Comparison of ENCODE assay signal across 8 mouse cellular contexts in the genomic region with DNA sequence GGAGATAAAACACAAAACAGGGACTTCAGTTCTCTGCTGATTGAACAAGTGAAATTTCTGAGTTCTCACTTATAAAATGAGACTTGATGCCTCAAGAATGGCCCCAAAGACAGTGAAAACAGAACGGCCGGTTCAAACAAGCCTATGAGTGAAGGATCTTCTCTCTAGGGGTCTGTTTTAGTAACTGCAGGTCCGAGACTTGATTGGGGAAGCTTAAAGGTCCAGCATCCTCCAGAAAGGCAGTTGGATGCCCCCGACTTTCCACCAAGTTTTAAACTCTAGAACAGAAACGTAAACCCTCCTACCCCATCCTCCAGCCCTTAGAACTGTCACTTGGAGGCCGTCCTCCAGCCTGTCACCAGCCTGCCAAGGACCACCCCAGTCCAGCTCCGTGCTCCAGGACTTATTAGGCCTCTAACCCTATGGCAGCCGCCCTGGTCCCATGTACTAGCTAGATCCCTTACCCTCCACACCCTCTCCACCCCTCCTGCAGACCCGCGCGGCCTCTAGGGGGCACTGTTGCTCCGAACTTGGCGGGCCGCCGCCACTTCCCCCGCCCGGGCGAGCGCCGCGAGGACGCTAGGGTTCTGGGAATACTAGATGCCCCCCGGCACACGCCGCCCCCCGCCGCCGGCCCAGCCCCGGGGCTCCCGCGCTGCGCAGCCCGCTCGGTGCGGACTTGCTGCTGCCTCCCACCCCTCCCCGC. TPM values are rescaled to one million over a fixed set of nuclear protein-coding genes. Genes with fewer than 3 reads are reported as not detected.
DNase-seq lines count a peak whose midpoint lies in the region; ATAC-seq lines count a peak whose summit lies in the region.

No protein-coding gene starts in this region.

- peak overlapping the region; percentile 79 for H3K9ac ChIP-seq in intestine, embryonic 16.5 days (ENCODE audit: low read depth, low read length)

- peak; percentile 98 for DNase-seq in adrenal gland, adult 2 months
- peak; percentile 96 for DNase-seq in embryo, embryonic 11 days
- peak; percentile 96 to 97 for DNase-seq in gastrocnemius, postnatal 36 days
- DNase-seq in left cerebral cortex, postnatal 36 days (ENCODE audit: low spot score in 2 of 2): peak; percentile 93 to 95
- DNase-seq in midbrain, embryonic 10.5 days (ENCODE audit: low spot score): peak; percentile 99
- DNase-seq in right cerebral cortex, postnatal 36 days (ENCODE audit: low spot score in 2 of 2): peak; percentile 80 to 86
- peak; percentile 93 for DNase-seq in yolk sac, embryonic 10.5 days (ENCODE audit: low spot score)

- H3K4me3 ChIP-seq in intestine, embryonic 16.5 days (ENCODE audit: low read length): peak overlapping the region; percentile 50
- peak overlapping the region; percentile 69 for H3K4me3 ChIP-seq in midbrain, embryonic 10.5 days

- ATAC-seq in intestine, embryonic 16.5 days: peak; percentile 89

- 3% methylated on average over 36 of the region's 36 CpGs for WGBS in intestine, embryonic 16.5 days
- 1% methylated on average over 36 of the region's 36 CpGs for WGBS in midbrain, embryonic 10.5 days

- intact Hi-C loops in gastrocnemius, postnatal 36 days (cut with DNase I): loop anchor here (1.0 to 5.0 kb wide), 4 partner anchors 86 to 324 kb away; no protein-coding TSS in a partner anchor
- intact Hi-C loops in left cerebral cortex, postnatal 36 days (cut with DNase I): loop anchor here (1.0 to 10.0 kb wide), 3 partner anchors 150 to 224 kb away; partner anchors contain the start of gene Lexm

- peaks cover 29% of the 10 kb centered on the region for H3K4me1 ChIP-seq in intestine, embryonic 16.5 days (ENCODE audit: control insufficient read depth, insufficient read depth, low read length)
- peaks cover 71% of the 10 kb centered on the region for H3K4me1 ChIP-seq in midbrain, embryonic 10.5 days

- H3K27ac ChIP-seq in intestine, embryonic 16.5 days (ENCODE audit: low read length): peak overlapping the region; percentile 92
- peak overlapping the region; percentile 98 for H3K27ac ChIP-seq in midbrain, embryonic 10.5 days (replicated peaks)

- peak overlapping the region; percentile 88 for H3K4me2 ChIP-seq in intestine, embryonic 16.5 days (ENCODE audit: low read depth, low read length)

- H3K36me3 ChIP-seq in intestine, embryonic 16.5 days (ENCODE audit: control insufficient read depth, insufficient read depth, low read length): no peaks in the 10 kb centered on the region
- no peaks in the 10 kb centered on the region for H3K36me3 ChIP-seq in midbrain, embryonic 10.5 days

- no peaks in the 10 kb centered on the region for H3K27me3 ChIP-seq in intestine, embryonic 16.5 days (replicated peaks; ENCODE audit: control insufficient read depth, insufficient read depth, low read length)
- peaks cover 17% of the 10 kb centered on the region for H3K27me3 ChIP-seq in midbrain, embryonic 10.5 days (ENCODE audit: low read depth, poor library complexity, severe bottlenecking)

- H3K9me3 ChIP-seq in intestine, embryonic 16.5 days (ENCODE audit: control insufficient read depth, low read length): no peaks in the 10 kb centered on the region
- no peaks in the 10 kb centered on the region for H3K9me3 ChIP-seq in midbrain, embryonic 10.5 days (replicated peaks)

RNA-seq across cellular contexts. Expression of gene Acot11, which starts 33.9 kb away (rescaled TPM):
- 10 to 100 TPM; 46.7 to 84.2 TPM for total RNA-seq in adrenal gland, adult 2 months (2021)
- 21.2 and 23.2 TPM in 2 replicates for polyA plus RNA-seq in adrenal gland, adult 2 months (2012; rRNA removed)
- total RNA-seq in gastrocnemius, postnatal 36 days (2021): 1 to 10 TPM; 7.9 to 9.5 TPM
- 18.3 and 21.5 TPM in 2 replicates for polyA plus RNA-seq in intestine, embryonic 16.5 days (2015; fragmentation: Nextera tagmentation; extraction: Ambion mirVana)
- total RNA-seq in left cerebral cortex, postnatal 36 days (2021): 10 to 100 TPM; 43.0 to 51.2 TPM
- polyA plus RNA-seq in midbrain, embryonic 10.5 days (2016; fragmentation: Nextera tagmentation; extraction: Ambion mirVana): 2.0 and 2.2 TPM in 2 replicates

Comparison
In these comparisons a context has a peak if more than half of its experiments do, and no peak if none do; other contexts are left out.
1. Peak in every context shown above with its lines: DNase-seq, ATAC-seq, H3K4me3 ChIP-seq and H3K27ac ChIP-seq.
2. RNA of gene Acot11, which starts 33.9 kb away (total RNA-seq): 46.7 to 84.2 TPM in adrenal gland, adult 2 months and 43.0 to 51.2 TPM in left cerebral cortex, postnatal 36 days; 7.9 to 9.5 TPM in gastrocnemius, postnatal 36 days; every median in the first group is over 4 times any median in the second.